Mouse (Mus musculus): ENCODE measurements around the gene Creb1. TPM values are rescaled to one million over a fixed set of nuclear protein-coding genes. Genes with fewer than 3 reads are reported as not detected.
"Not testable (repeated sequence)": the region's sequence is repeated elsewhere in the genome, so short reads cannot be mapped to it uniquely, and the experiment has no call there.

Gene Creb1
- polyA plus RNA-seq, 1 experiment from 2014 or later, result 36.5 TPM

GRCm38 (mm10) chr1:64577911-64578310, 45.5 kb downstream of the Creb1 start:
- WGBS, result 46% methylated on average over 9 of the region's 9 CpGs
- not testable (repeated sequence) for H3K4me3 ChIP-seq (ENCODE audit: low read length); H3K4me1 ChIP-seq (ENCODE audit: insufficient read depth, low read length); H3K27ac ChIP-seq (ENCODE audit: low read length); H3K9me3 ChIP-seq (ENCODE audit: low read length); H3K4me2 ChIP-seq (replicated peaks; ENCODE audit: low read depth, low read length); H3K27me3 ChIP-seq (ENCODE audit: insufficient read depth, low read length); ATAC-seq (ENCODE audit: low FRiP score, low TSS enrichment); H3K9ac ChIP-seq (replicated peaks; ENCODE audit: low read length)
- peaks cover 46% of the 10 kb centered on the region for H3K36me3 ChIP-seq (ENCODE audit: insufficient read depth, low read length)

- Histone ChIP-seq H3K36me3 (ENCODE audit: insufficient read depth, low read length) (peaks cover 46% of the 10 kb centered on the region), H3K4me1 (ENCODE audit: insufficient read depth, low read length) (no peaks in the 10 kb centered on the region), H3K27ac (ENCODE audit: low read length) (no peak overlapping the region), H3K9me3 (ENCODE audit: low read length) (no peaks in the 10 kb centered on the region), H3K4me3 (ENCODE audit: low read length) (no peak overlapping the region), H3K9ac (replicated peaks; ENCODE audit: low read length) (no peak overlapping the region), H3K27me3 (ENCODE audit: insufficient read depth, low read length) (no peaks in the 10 kb centered on the region), H3K4me2 (replicated peaks; ENCODE audit: low read depth, low read length) (no peak overlapping the region)
- no peak for ATAC-seq (ENCODE audit: low FRiP score, low TSS enrichment)
- WGBS, result 92% methylated on average over 3 of the region's 3 CpGs
Observed at GRCm38 (mm10) chr1:64578801-64579200, 46.4 kb downstream of the Creb1 start.

- Histone ChIP-seq H3K9me3 (ENCODE audit: low read length) (no peaks in the 10 kb centered on the region), H3K4me3 (ENCODE audit: low read length) (no peak overlapping the region), H3K27me3 (ENCODE audit: insufficient read depth, low read length) (no peaks in the 10 kb centered on the region), H3K27ac (ENCODE audit: low read length) (no peak overlapping the region), H3K9ac (replicated peaks; ENCODE audit: low read length) (no peak overlapping the region), H3K4me1 (ENCODE audit: insufficient read depth, low read length) (0 out of 2 replicates have a peak, but pooled peaks cover 6% of the 10 kb centered on the region), H3K36me3 (ENCODE audit: insufficient read depth, low read length) (peaks cover 9% of the 10 kb centered on the region; the same call in 1 of the 2 replicates), H3K4me2 (replicated peaks; ENCODE audit: low read depth, low read length) (no peak overlapping the region)
- no peak for ATAC-seq (ENCODE audit: low FRiP score, low TSS enrichment)
- WGBS, result 55% methylated on average over 5 of the region's 5 CpGs
Observed at GRCm38 (mm10) chr1:64598926-64599325, 66.5 kb downstream of the Creb1 start.

GRCm38 (mm10) chr1:64600413-64601077, 68.1 kb downstream of the Creb1 start:
- Histone ChIP-seq H3K4me2 (replicated peaks; ENCODE audit: low read depth, low read length) (no peak overlapping the region), H3K9ac (replicated peaks; ENCODE audit: low read length) (no peak overlapping the region), H3K9me3 (ENCODE audit: low read length) (no peaks in the 10 kb centered on the region), H3K36me3 (ENCODE audit: insufficient read depth, low read length) (peaks cover 9% of the 10 kb centered on the region; the same call in 1 of the 2 replicates), H3K27ac (ENCODE audit: low read length) (no peak overlapping the region), H3K27me3 (ENCODE audit: insufficient read depth, low read length) (no peaks in the 10 kb centered on the region), H3K4me3 (ENCODE audit: low read length) (no peak overlapping the region), H3K4me1 (ENCODE audit: insufficient read depth, low read length) (0 out of 2 replicates have a peak, but pooled peaks cover 6% of the 10 kb centered on the region)
- WGBS, result 87% methylated on average over 7 of the region's 7 CpGs
- ATAC-seq (ENCODE audit: low FRiP score, low TSS enrichment), result no peak

- Histone ChIP-seq H3K9ac (replicated peaks; ENCODE audit: low read length) (no peak overlapping the region), H3K36me3 (ENCODE audit: insufficient read depth, low read length) (peaks cover 6% of the 10 kb centered on the region; the same call in 1 of the 2 replicates), H3K9me3 (ENCODE audit: low read length) (no peaks in the 10 kb centered on the region), H3K27ac (ENCODE audit: low read length) (no peak overlapping the region), H3K27me3 (ENCODE audit: insufficient read depth, low read length) (no peaks in the 10 kb centered on the region), H3K4me1 (ENCODE audit: insufficient read depth, low read length) (0 out of 2 replicates have a peak, but pooled peaks cover 6% of the 10 kb centered on the region), H3K4me2 (replicated peaks; ENCODE audit: low read depth, low read length) (no peak overlapping the region), H3K4me3 (ENCODE audit: low read length) (no peak overlapping the region)
- WGBS, result 63% methylated on average over 6 of the region's 6 CpGs
- ATAC-seq (ENCODE audit: low FRiP score, low TSS enrichment), result no peak
Observed at GRCm38 (mm10) chr1:64601242-64601842, 68.9 kb downstream of the Creb1 start.

GRCm38 (mm10) chr1:64603381-64603780, 70.9 kb downstream of the Creb1 start:
- Histone ChIP-seq H3K27me3 (ENCODE audit: insufficient read depth, low read length) (no peaks in the 10 kb centered on the region), H3K4me1 (ENCODE audit: insufficient read depth, low read length) (0 out of 2 replicates have a peak, but pooled peaks cover 6% of the 10 kb centered on the region), H3K36me3 (ENCODE audit: insufficient read depth, low read length) (peaks cover 18% of the 10 kb centered on the region), H3K9me3 (ENCODE audit: low read length) (no peaks in the 10 kb centered on the region), H3K4me2 (replicated peaks; ENCODE audit: low read depth, low read length) (no peak overlapping the region), H3K27ac (ENCODE audit: low read length) (no peak overlapping the region), H3K4me3 (ENCODE audit: low read length) (no peak overlapping the region), H3K9ac (replicated peaks; ENCODE audit: low read length) (no peak overlapping the region)
- ATAC-seq (ENCODE audit: low FRiP score, low TSS enrichment), result no peak
- WGBS, result 95% methylated on average over 5 of the region's 5 CpGs

DNA sequence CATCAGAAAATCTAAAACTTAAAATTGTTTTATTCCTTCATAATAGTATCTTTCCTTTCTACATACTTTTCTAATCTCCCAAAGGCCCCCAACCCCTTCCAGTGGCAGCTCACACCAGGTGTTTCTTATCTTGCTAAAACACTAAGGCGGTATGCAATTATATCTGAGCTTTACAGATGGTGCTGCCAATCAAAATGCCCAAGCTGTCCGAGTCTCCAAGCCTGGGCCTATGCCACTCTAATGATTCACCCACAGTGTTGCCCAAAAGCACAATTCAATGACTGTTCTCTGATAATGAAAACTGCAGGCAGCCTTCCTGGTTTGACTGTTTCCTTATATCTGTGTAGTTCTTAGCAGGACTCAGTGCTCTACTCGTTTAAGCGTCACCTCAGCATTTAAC, 76.7 kb downstream of the Creb1 start:
- 78% methylated on average over 4 of the region's 4 CpGs for WGBS
- Histone ChIP-seq H3K9ac (replicated peaks; ENCODE audit: low read length) (no peak overlapping the region), H3K36me3 (ENCODE audit: insufficient read depth, low read length) (peaks cover 21% of the 10 kb centered on the region), H3K4me1 (ENCODE audit: insufficient read depth, low read length) (no peaks in the 10 kb centered on the region), H3K9me3 (ENCODE audit: low read length) (no peaks in the 10 kb centered on the region), H3K4me2 (replicated peaks; ENCODE audit: low read depth, low read length) (no peak overlapping the region), H3K4me3 (ENCODE audit: low read length) (no peak overlapping the region), H3K27me3 (ENCODE audit: insufficient read depth, low read length) (no peaks in the 10 kb centered on the region), H3K27ac (ENCODE audit: low read length) (no peak overlapping the region)
- ATAC-seq (ENCODE audit: low FRiP score, low TSS enrichment), result no peak

DNA sequence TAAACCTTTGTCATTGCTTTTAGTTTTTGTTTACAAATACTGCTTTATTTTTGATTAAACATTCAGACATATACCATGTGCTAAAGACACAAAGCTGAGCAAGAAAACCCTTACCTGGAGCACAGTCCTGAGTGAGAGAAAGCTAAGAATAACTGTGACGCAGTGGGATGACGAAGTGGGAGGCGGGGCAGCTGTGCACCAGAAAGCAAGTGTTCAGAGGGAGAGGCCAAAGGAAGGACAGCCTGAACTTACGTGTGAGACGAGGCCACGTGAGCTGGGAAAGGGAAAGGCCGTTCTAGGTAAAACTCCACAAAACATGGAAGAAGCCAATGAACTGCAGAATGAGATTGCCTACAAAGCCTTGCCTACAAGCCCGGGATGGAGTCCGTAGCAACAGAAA, 77.5 kb downstream of the Creb1 start:
- ATAC-seq (ENCODE audit: low FRiP score, low TSS enrichment), result no peak
- no peaks in the 10 kb centered on the region for H3K4me1 ChIP-seq (ENCODE audit: insufficient read depth, low read length)
- H3K27ac ChIP-seq (ENCODE audit: low read length), result no peak overlapping the region
- H3K9me3 ChIP-seq (ENCODE audit: low read length), result no peaks in the 10 kb centered on the region
- no peak overlapping the region for H3K4me3 ChIP-seq (ENCODE audit: low read length)
- 83% methylated on average over 9 of the region's 9 CpGs for WGBS
- H3K4me2 ChIP-seq (replicated peaks; ENCODE audit: low read depth, low read length), result no peak overlapping the region
- H3K36me3 ChIP-seq (ENCODE audit: insufficient read depth, low read length), result peaks cover 21% of the 10 kb centered on the region
- H3K27me3 ChIP-seq (ENCODE audit: insufficient read depth, low read length), result no peaks in the 10 kb centered on the region
- H3K9ac ChIP-seq (replicated peaks; ENCODE audit: low read length), result no peak overlapping the region

DNA sequence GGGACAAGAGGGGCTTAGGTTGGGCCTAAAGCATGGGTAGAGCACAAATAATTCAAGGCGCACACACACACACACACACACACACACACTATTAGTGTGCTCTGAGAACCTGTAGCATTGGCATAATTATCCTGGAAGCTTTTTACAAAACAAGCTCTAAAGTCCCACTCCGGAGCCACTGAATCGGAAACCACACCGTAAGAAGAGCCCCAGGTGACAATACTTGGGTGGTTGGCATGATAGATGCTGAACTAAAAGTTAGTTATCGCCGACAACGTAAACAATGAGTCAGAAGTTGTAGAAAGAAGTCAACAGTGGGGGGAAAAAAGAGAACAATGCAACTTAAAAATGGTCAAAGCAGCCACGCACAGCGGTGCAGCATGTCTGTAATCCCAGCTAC, 81.9 kb downstream of the Creb1 start:
- Histone ChIP-seq H3K27ac (ENCODE audit: low read length) (no peak overlapping the region), H3K36me3 (ENCODE audit: insufficient read depth, low read length) (peaks cover 5% of the 10 kb centered on the region), H3K9me3 (ENCODE audit: low read length) (no peaks in the 10 kb centered on the region), H3K27me3 (ENCODE audit: insufficient read depth, low read length) (no peaks in the 10 kb centered on the region), H3K4me3 (ENCODE audit: low read length) (no peak overlapping the region), H3K9ac (replicated peaks; ENCODE audit: low read length) (no peak overlapping the region), H3K4me1 (ENCODE audit: insufficient read depth, low read length) (peaks cover 18% of the 10 kb centered on the region), H3K4me2 (replicated peaks; ENCODE audit: low read depth, low read length) (no peak overlapping the region)
- ATAC-seq (ENCODE audit: low FRiP score, low TSS enrichment), result no peak
- WGBS, result 91% methylated on average over 9 of the region's 9 CpGs

DNA sequence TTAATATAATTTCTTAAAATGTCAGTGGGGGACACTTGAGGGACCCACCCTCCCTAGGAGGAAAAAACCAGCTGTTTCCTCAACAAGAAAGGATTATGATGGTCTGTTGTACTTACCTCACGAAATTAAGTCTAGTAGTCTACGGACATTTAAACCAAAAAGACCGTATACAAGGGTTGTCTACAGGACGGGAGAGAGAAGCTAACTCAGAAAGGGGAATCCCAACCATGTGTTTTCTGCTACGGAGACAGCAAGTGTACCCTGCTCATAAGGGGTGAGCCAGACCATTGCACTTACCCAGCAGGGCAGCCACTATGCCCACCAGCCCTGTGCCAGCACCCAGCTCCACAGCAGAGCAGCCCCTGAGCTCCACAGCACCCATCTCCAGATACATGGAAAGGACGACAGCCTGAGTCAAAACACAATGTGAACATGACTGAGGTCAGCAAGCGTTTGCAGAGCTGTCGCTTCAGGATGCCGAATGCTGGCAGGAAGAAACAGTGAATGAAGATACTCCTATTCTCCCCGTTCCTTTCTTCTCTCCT, 82.4 kb downstream of the Creb1 start:
- H3K9ac ChIP-seq (replicated peaks; ENCODE audit: low read length), result no peak overlapping the region
- H3K4me1 ChIP-seq (ENCODE audit: insufficient read depth, low read length), result peaks cover 18% of the 10 kb centered on the region
- no peak overlapping the region for H3K4me3 ChIP-seq (ENCODE audit: low read length)
- H3K9me3 ChIP-seq (ENCODE audit: low read length), result no peaks in the 10 kb centered on the region
- no peak for ATAC-seq (ENCODE audit: low FRiP score, low TSS enrichment)
- no peak overlapping the region for H3K4me2 ChIP-seq (replicated peaks; ENCODE audit: low read depth, low read length)
- no peaks in the 10 kb centered on the region for H3K27me3 ChIP-seq (ENCODE audit: insufficient read depth, low read length)
- no peak overlapping the region for H3K27ac ChIP-seq (ENCODE audit: low read length)
- H3K36me3 ChIP-seq (ENCODE audit: insufficient read depth, low read length), result peaks cover 5% of the 10 kb centered on the region
- 88% methylated on average over 10 of the region's 10 CpGs for WGBS
